Mouse (Mus musculus) neural tube, embryonic 10.5 days (tissue): ENCODE data around the gene Emc4.
A peak's percentile ranks its signal among the peaks of the same experiment; 100 is the strongest.

Experiments
- DNase-seq: peaks from one replicate; pipeline ENCODE4 v3.0.0-alpha.2; 2017; ENCODE audit warnings: low spot score; ENCODE audit errors: extremely low spot score

The Emc4 gene

DNA sequence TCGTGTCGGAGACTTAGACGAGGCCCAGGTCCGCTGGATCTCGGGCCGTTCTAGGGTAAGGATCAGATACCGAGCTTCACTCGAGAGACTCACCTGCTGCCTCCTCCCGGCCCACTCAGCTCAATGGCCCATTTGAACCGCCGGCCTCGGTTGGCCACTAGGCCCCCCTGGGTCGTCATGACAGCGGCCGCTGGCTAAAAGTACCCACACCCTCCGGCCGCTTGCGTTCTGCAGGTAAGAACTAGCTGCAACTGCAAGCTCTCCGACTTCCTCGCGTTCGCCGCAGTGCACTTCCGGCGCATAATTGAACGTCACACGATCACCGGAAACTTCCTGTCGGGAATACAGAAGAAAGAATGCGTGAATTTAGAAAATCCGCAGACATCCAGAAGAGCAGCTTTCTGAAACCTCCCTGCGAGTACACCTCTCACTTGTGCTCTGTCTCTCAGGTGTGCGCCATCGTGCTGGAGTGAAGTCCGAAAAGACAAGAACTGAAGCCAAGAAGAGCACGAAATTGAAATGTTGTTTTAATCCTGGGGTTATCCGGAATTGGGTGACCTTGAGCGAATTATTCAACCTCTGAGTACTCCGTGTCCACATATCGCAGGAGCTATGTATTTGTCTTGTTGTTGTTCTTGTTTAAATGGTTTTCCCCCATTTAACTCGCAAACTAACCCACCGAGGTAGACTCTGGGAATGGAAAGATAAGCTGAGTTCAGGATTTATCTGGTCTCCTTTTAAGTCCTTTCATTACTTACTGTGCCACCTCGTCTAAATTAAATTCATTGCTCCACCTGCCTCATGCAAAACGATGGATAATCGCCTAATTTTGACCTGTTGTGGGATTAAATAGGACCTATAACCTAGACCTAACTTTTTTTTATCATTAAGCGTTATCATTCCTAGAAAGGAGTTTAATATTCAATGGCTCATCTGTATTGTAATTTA lies at the start of gene Emc4:
Emc4 (minus strand) TSS at position 302 of the 948 bp plus-strand sequence.
- DNase-seq: peak; percentile 95

DNA sequence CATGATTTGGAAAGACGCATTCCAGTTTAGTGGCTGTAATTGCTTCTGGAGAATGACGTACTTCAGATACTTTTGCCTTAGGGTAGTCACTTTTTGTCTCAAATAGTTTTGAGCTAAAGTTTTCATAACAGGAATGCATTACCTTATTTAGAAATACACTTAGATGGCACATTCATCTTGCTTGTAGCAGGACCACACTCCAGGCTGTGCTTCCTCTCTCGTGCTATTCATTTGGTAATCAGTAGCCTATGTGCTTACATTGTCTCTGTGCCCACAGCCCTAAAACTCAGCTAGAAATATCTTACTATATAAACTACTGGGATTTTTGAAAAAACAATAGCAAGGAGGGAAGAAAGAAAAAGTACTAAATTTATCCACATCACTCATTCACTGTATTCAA lies 39.2 kb upstream of the Emc4 start:
- no peak for DNase-seq

DNA sequence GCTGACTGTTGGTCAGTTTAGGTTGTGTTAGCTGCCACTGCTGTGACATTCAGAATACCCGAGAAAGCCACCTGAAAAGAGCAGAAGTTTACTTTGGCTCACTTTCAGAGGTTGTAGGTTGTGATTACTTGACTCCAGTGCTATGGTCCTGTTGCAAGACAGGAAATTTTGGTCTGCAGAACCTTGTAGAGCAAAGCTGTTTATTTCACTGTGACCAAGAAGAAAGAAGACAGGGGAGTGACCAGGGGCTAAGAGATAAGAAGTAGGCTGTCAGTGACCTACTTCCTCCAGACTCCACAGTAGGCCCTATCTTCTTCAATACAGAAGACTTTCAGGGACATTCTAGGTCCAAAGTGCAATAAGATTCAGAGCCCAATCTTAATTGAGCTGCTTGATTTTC lies 28.8 kb upstream of the Emc4 start:
- no peak for DNase-seq

DNA sequence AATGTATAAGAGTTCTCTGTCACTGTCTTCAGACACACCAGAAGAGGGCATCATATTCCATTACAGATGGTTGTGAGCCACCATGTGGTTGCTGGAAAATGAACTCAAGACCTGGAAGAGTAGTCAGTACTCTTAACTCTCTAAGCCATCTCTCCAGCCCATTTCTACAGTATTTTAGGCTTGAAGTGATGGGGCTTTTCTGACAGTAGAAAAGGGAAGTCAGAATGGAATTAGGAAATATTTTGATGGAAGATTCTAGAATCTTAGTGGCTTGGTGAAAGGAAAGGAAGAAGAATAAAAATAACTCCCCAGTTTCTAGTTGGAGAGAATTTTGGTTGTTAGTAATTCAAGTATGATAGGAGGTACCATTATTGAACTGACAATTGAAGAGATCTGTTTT lies 26.1 kb upstream of the Emc4 start:
- no peak for DNase-seq

DNA sequence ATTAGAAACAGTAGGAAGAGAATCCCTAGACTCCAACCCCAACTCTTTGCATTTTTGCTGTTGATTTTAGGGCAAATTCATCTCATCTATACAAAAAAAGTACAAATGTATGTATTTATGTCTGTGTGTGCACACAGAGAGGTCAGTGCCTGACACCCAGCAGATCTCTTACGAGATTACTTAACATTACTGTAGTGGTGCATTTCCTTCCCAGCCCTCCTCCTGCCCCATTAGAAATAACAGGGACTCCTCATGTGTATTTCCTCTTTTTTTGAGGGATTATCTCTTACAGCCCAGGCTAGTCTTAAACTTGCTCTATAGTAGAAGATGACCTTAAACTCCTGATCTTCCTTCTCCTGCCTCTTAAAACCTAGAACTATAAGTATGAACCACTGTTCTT lies 24.9 kb upstream of the Emc4 start:
- DNase-seq: no peak

DNA sequence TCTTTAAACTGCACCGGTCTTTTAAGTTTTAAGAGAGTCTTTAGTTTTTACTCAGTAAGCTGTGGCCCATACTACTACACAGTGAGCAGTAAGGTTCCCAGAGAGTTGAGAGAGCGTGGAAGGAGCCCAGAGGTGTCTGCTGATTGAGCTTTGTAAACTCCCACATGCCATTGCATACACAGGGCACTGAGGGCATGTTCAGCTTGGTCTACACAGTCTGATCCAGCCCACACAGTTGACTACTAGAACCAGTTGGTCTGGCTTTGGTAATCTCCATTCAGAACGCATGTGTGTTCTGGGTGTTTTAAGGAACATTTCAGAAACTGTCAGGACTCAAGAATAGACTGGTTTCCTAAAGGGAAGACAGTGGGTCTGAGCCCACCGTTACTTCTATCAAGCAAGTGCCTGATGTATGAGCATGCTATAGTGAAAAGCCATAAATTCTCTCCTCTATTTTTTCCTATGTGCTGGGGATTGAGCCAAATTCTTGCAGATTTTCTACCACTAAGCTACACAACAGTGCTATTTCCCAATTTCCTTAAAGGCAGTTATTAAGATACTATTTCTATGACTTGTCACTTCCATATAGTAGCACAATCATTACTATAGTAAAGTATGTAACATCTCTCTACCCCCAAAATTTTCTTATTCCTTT lies 23.6 kb upstream of the Emc4 start:
- no peak for DNase-seq

DNA sequence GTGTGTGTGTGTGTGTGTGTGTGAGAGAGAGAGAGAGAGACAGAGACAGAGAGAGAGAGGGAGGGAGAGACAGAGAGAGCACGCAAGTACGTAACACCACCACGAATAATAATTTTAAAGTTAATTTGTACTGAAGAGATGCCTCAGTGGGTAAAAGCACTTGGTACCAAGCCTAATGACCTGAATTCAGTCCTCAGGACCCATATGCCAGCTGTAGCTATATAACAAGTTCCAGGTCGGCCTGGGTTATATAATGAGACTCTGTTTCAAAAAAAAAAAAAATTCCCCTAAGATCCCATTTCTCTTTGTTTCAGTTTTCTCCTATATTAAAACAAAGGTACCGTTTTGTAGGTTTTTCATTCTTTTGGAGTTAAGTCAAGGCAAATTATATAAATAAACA lies 23.0 kb upstream of the Emc4 start:
- no peak for DNase-seq

DNA sequence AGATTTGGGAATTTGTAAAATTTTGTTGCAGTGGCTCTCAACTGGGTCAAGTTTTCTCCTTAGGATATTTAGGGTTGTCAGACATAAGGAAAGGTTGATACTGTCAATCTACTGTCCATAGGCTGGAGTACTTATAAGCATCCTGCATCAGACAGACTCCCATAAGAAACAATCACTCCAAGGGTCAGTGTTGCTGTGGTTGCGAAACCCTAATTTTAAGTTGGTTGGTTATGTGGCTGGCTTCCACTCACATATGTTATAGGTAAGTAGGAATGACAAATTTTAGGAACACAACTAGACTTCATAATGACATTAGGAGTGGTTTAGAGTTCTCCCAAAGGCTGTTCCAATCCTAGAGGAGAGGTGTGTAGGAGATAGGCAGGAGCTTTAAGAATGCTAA lies 13.4 kb upstream of the Emc4 start:
- DNase-seq: no peak

DNA sequence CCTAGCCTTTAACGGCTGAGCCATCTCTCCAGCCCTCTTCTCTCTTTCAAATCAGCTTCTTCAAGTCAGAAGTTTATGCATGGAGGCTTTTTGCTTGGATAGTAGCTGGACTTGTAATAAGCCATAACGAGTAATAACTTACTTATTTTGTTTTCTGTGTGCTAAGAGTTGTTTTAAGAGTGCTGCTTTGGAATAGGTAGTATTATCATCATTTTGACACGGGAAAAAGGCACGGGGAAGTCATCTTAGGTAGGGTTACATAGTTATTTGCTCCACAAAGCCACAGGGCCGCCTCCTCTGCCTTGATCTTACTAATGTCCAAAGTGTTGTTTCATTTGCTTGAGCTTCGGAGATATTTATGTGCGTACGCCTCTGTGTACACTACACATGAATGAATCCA lies 12.3 kb upstream of the Emc4 start:
- DNase-seq: no peak

DNA sequence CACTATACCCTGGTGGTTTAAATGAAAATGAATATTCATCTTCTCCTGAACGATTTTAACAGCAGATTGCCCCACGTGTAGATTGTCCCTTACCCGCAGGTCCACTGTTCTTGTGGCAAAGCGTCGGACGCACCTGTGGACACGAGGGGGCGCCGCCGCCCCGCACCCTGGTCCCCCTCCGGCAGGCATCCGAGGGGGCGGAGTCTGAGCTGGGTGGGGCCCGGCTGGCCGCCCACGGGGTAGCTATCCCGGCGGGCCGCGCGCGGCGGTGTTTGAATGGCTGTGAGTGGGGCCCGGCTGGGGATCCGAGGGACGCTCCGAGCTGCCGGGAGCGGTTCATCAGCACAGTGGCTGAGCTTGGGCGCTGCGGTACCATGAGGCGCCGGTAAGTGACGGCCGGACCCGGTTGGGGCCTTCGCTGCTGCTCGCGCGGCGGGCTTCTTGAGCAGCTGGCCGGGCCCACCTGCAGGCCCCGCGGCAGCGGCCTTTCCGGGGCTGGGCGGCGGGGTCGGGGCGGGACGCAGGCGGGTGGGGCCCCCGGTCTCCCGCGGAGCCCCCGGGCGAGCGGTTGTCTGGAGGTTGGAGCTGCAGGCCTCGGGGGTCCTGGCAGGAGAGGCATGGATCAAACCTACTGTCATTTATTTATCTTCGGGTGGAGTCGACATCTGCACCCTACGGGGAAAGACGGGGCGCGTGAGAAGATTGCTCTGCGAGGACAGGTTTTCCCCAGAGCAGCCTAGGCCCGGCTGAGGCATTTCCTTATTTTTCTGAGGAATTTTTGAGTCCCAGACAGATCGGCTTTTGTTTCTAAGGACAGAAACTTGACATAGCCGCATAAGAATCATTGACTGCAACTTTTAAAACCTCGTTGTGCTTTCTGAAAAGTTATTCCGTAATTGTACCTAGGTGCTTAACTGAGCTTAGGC lies 11.4 kb upstream of the Emc4 start, which contains the start of gene Katnbl1:
Katnbl1 (plus strand) TSS at position 239 of the 926 bp plus-strand sequence.
- peak; percentile 93 for DNase-seq

DNA sequence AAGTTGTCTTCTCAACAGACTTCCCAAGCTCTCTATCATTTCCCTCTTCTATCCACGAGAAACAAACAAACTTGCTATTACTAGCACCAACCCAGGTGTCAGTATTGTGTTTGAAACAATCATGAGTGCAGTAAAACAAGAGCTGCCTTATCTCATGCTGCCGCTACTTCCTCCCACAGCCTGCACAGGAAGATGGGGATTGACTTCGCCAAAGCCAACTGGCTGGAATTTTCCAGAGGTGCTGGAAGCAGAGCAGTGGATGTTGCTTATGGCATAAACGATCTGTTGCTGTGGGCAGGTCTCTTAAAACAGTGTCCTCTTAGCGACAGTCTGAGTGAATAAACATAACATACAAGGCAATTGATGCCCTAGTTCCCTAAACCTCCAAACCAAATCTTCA lies 6.8 kb upstream of the Emc4 start:
- DNase-seq: no peak

DNA sequence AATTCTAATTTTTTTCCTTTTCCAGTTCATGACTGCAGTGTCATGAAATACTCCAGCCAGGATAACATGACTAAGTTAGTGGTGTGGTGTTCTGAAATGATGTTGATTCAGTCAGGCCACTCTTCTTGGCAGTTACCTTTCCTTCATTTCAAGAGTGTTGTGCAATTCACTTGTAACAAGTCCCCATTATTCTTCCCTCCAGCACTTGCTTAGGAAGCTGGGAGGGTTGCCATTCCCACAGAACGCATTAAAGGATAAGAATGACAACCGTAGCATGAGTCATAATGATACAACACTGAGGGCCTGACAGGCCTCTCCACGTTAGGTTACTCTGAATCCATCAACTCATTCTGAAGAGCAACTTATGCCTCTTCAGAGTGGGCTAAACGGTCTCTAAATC lies 5.3 kb upstream of the Emc4 start:
- DNase-seq: no peak

DNA sequence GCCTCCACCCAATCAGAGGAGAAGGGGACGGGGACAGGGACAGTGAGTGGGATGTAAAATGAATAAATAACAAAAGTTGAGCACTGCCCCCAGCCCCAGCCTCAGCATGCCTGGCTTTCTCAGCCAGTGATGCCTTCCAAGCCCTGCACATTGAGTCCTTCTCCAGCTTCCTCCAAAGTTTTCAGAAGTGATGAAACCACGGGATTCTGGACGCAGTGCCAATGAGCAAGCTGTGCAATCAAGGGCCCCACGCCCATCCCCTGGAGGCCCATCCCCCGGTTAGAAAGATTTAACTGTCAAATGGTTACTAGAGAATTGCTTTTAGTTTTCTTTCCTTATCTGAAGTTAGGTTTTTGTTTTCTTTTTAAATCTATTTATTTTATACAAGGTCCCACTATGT lies 2.1 kb upstream of the Emc4 start:
- DNase-seq: no peak

DNA sequence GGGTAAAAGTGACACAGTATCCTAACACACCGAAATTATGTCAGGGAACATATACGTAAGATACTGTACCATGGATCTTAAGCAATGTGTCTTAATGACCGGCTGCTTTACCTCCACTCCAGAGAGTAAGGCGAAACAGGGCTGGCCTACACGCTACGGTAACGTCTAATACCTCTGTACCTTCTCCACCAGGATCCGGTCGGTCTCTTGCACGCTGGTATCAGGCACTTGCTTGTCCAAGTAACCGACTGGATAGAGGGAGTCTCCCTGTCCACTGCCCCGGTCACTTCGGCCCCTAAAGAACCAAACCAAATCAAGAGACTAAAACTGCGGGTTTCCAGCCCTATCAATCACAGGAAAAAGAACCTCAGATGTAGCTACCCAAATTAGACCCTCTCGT lies 605 bp downstream of the Emc4 start:
- no peak for DNase-seq

DNA sequence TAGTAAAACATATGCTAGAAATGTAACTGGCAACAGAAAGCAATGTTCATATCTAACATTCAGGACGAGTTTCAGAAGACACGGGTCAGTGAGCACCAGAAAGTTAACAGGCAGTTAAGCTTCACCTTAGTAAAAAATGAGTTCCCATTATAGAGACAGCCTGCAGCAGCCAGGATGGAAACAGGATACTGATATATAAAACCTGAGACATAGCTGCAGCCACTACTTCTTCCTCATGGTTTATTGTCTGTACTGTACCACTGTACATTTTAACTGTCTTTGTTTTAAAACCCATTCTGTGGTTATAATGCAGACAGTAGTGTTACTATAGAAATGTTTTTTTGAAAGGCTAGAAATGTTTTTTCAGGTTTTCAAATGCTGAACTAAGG lies 7.1 kb downstream of the Emc4 start:
- no peak for DNase-seq

DNA sequence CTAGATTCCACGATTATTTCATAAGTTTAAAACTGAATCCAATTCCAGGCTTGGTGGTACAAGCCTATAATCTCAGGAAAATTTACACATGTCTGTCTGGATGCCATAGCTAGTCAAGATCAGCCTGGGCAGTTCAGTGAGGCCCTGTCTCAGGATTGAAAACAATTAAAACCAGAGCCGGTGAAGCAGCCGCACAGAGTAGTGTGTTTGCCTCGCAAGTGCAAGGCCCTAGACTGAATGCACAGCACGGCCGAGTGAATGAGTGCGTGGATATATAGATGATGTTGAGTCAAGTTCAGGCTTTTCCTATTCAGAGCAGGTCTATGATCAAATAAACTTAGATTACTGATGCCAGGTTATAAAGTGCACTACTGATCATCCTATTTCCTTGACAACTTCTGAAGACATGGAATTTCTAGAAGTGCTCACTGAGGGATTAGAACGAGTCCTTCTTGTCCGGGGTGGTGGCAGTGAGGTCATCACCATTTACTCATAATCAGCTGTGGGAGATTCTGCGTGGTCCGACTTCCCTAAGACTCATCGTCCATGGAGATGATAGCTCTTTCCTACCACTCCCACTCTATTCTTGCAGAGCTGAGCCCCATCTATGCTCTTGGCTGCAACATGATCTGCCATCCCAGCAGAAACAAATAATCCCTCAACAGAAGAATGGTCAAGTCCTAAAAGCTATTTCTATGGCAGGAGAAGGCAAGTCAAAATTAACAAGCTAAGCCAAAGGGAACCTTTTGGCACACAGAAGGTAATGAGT lies 7.6 kb downstream of the Emc4 start:
- no peak for DNase-seq

DNA sequence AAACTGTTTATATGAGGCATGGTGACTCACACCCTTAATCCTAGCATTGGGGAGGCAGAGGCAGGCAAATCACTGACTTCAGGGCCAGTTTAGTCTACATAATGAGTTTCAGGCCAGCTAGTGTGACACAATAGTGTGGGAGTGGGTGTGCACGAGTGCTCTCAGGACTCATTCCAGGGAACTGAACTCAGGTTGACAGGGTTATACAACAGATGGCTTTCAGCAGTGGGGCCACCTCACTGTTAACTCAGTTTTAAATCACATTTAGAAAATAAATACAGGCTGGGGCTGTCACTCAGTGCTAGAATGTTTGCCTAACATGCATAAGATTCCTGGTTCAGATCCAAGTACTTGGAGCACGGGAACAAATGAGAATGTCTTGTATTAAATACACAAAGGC lies 8.2 kb downstream of the Emc4 start:
- DNase-seq: no peak

DNA sequence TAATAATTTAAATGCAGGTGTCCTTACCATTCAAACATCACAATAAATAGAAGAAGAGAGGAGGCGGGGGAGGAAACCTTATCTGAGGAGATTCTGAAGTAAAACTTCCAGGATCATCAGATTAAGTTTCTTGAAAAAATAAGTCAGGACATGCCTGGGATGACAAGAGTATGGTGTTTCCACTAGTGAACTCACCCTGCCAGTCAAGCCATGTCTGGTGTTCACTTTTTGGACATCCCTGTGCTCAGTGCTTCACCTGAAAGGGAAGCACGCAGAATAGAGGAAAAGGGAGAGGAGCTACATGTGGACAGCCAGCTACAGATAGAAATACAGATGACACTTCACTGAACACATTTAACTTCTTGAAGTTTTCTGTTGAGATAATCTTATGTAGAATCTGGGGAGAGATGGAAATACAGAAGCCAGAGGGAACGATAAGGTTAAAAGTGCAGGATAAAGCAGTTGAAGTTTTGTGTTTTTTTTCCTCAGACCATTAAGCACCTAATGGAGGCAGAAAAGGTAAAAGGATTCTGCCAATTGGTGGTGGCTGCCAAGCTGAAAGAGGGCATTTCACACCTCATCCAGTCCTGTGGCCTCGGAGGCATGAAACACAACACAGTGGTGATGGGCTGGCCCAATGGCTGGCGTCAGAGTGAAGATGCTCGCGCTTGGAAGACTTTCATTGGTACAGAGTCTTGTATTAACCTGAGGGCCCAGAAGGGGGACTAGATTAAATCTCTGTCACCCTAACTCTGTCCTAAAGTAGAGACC lies 14.0 kb downstream of the Emc4 start:
- no peak for DNase-seq

DNA sequence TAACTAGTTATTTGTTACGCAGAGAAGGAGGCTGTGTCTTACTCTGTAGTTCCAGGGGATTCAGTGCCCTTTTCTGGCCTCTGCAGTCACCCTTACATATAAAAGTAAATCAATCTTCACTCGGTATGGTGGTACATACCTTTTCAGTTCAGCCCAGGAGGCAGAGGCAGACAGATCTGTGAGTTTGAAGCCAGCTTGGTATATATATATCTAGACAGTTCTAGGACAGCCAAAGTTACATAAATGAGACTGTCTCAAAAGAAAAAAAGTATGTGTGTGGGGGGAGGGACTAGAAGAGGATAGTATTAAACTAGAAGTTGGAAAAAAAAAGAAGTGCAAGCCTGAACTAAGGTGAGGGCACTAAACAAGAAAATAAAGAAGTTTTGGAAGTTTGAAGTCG lies 19.6 kb downstream of the Emc4 start:
- no peak for DNase-seq

DNA sequence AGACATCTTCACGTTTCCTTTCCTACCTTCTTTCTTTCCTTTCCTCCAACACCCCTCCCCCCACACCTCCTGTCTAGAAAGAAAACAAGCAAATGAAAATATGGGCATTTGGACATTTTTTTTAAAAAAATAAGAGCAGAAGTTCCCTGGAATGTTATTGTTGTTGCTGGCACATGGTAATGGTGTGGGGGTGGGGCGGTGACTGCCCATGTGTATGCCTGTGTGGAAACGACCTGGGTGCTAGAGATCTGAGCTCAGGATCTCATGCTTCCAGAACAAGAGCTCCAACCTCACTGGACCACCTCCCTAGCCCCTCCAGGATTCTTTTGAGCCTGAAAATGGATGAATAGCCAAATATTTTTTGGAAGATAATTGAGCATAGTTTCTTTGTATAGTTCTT lies 26.7 kb downstream of the Emc4 start:
- no peak for DNase-seq
